Mouse (Mus musculus) brain, adult 2 months (tissue): ENCODE results near the gene Foxj1.
"Not testable (repeated sequence)": the region's sequence is repeated elsewhere in the genome, so short reads cannot be mapped to it uniquely, and the experiment has no call there.

Source experiments
- DNase-seq: peaks from one replicate; pipeline ENCODE4 v3.0.0; 2011; ENCODE audit warnings: low read depth, low spot score

Gene Foxj1

DNA sequence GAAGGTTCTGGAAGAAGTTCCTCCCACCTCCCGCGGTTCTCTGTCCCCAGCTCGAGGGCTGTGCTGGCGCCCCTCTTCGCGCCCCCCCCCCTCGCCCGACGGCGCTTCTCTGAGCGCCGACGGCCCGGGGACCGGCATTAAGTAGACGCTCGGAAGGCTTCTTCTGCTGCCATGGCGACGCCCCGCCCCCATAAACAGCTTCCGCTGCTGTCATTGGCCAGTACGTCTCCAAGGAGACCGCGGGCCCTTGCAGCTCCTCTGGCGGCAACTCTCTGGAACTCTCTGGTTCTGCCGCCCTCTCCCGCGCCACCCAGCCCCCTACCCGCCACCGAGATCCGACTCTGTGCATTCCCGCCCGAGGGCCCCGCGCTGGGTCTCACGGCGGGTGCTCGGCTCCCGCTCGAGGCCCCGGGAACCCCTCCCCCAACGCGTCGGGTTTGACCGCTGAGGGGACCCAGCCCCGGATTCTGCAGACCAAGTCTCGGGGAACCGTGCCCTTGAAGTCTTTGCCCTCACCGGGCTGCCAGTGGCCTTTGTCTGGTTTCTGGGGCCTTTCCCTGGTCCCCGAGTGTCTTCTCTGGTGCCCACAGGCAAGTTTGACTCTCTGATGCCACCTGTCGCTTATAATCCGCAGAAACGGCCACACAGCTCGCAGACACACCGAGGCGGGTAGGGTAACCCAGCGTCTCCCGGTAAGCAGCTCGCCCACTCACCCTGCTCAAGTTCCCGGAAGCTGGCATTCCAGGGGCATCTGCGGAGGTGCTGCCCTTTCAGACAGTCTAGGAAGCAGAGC lies at the start of gene Foxj1:
TSS of gene Foxj1 (minus strand) at position 156 of the 793 bp plus-strand sequence.
- peak; percentile 95 for DNase-seq

DNA sequence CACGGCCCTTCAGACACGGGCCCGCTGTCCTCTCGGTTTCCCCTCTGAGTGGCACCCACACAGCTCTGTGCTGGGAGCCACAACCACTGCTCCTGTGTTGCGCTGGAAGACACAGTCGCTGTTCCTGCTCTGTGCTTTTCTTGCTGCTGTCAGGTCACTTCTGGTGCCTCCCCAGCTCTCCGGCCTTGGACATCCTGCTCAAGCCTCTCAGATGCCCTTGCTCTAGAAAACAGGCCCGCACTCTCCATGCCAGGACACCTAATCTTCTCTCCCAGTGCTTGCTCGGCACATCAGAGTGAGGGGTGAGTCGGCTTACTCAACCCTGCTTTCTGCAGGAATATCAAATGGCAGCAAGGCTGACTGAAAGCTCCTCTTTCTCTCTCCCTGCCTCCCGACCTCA lies 49.0 kb upstream of the Foxj1 start:
- DNase-seq = no peak

DNA sequence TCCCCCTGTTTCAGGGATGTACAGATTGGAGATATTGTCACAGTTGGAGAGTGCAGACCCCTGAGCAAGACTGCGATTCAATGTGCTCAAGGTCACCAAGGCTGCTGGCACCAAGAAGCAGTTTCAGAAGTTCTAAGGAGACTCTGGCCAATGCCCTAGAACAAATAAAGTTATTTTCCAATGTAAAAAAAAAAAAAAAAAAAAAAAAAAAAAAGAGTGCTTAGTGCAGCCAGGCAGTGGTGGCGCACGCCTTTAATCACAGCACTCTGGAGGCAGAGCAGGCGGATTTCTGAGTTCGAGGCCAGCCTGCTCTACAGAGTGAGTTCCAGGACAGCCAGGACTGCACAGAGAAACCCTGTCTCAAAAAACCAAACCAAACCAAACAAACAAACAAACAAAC lies 47.9 kb upstream of the Foxj1 start:
- not testable (repeated sequence) for DNase-seq

DNA sequence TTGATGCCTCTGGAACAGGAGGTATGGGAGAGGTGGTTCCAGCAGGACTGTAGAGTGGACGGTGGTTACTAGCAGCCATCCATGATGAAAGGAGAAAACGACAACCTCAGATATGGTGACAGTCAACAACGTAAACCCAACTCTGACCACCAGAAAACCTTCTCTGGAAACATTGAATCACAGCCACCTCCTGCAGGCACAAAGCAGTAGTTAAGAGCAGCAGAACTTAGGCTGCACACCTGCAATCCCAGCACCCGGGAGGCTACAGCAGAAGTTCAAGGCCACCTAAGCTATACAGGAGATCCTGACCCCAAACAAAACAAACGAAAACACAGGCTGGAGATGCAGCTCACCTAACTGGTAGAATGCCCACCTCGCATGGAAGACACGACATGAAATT lies 45.6 kb upstream of the Foxj1 start:
- DNase-seq = no peak

DNA sequence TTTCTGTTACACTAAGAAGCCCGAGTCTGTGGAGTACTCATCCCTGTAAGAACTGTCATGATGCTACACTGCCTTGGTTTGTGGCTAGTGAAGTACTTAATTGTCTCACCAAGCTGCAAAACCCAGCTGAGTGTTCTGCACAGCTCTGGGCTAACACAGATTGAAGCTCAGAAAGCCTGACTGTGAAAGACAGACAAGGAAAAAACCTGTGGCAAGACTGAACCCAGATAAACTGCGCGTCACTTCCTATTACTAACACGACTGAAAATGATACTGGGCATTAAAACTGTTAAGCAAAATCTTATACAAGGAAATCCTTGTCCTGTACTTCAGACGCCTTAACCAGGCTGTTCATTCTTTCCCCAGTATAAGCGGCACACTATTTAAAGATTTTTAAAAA lies 44.3 kb upstream of the Foxj1 start:
- no peak for DNase-seq

DNA sequence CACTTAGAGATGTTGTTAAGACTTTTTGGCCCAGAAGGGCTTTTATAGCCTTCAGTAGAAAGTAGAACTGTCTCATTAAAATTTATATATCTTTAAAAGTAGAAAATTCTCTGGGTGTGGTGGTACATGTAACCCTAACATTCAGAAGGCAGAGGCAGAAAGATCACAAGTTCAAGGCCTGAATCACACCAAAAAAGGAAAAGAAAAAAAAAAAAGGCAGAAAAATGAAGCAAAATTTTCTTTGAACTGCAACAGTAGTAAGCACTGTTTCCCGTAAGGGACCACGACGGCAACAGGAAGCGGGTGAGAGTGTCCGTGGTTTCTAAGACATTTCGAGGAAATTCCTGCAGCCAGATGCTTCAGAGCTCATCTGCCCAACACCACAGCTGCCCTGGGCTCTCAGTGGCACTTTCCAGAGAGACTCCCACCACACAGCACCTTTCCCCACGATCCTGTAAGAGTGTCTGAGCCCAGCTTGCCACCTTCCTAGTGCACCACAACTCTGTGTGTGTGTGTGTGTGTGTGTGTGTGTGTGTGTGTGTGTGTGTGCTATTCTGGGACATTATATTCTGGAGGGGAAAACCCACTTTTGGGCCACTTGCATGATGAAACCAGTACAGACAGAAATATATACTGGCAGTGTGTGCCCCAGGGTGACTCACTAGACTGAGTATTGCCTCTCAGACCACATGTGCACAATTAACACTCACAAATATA lies 41.9 kb upstream of the Foxj1 start:
- no peak for DNase-seq

DNA sequence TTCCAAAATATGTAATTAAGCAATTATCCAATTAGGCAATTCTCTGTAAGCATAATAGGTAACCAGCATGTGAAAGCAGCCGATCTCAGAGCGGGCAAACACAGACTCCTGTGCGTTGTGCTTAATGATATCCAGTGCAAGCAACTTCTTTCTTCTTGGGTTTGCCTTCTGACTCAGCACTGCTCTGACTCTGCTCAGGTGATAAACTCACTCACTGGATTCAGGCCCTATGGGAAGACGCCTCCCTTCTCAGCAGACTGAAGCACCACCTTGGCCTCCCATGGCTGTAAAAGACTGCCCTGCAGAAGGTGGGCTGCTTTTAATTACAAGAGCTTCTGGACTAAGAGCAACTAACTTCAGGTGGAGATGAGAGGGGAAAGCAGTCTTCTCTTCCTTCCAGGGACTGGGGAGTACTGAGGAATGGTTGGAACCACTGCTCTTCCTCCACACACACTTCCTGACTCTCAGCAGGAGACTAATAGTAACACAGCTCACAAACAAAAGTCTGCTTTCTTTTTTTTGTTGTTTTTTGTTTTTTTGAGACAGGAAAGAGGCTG lies 36.8 kb upstream of the Foxj1 start:
- peak; percentile 30 for DNase-seq

DNA sequence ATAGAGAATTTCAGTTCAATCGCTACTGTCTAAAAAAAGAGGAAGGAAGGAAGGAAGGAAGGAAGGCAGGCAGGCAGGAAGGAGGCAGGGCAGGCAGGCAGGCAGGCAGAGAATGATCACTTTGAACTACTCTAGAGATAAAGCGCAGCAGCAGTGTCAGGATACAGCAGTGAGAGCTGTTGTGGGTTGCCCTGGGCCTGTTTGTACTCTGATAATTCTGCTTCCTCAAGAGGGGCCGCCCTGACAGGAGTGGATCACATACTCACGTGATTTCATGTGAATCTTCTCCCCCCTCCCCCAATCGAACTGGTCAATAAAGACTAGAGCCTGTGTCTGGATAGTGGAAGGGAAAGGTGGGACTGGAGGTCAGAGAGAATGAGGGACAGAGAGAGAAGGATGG lies 34.4 kb upstream of the Foxj1 start:
- no peak for DNase-seq

DNA sequence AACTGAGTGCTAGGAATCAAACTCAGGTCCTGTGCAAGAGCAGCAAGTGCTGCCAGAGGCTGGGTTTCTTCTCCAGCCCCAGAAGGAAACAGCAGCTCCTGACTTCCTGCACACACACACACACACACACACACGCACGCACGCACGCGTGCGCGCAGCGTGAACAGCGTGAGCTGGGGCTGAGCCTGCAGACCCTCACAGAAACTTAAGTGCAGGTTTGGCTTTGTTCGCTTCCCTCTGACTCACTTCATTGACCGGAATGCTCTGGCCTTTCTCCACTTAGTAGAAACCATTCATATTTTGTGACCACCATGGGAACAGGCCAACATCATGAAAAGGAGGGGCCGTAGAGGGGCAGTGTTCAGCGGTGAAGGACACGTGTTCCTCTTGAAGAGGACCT lies 33.9 kb upstream of the Foxj1 start:
- DNase-seq = no peak

DNA sequence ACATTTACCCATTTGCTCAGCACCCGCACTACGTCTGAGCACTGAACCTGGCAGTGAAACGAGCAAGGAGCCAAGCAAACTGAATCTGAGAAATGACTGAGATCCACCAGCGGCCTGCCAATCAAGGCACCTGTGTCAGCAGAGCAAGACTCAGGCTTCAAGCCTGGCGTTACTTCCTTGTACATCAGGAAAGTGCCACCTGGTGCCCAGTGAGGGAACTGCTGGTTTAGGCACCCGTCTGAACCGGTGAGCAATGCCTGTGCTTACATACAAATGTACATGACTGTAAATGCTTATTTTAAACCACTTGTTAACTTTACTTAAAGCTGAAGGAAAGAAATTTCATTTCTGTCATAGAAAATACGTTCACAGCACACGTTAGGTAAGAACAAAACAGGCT lies 32.9 kb upstream of the Foxj1 start:
- DNase-seq = peak; percentile 93

DNA sequence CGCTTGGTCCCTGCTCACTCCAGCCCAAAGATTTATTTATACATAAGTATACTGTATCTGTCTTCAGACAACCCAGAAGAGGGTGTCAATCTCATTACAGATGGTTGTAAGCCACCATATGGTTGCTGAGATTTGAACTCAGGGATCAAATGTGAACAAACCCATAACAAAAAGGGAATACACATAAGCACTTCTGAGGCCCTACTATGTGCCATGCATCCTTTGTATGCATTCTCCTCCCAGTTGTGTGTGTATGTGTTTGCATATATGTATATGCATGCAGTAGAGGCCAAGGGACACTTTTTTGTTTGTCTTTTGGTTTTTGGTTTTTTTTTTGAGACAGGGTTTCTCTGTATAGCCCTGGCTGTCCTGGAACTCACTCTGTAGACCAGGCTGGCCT lies 31.4 kb upstream of the Foxj1 start:
- DNase-seq = no peak

DNA sequence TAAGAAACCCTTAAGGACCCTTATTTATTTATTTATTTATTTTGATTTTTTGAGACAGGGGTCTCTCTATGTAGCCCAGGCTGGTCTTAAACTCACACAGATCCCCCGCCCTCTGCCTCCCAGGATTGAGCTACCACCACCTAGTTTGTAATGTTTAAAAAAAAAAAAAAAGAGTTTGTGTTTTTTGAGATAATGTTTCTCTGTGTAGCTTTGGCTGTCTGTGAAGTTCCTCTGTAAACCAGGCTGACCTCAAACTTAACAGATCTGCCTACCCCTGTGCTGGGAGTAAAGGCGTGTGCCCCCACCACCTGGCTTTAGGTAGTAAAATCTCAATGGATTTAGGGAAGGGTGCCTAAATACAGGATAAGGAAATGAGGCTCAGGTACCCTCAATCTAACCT lies 30.9 kb upstream of the Foxj1 start:
- no peak for DNase-seq

DNA sequence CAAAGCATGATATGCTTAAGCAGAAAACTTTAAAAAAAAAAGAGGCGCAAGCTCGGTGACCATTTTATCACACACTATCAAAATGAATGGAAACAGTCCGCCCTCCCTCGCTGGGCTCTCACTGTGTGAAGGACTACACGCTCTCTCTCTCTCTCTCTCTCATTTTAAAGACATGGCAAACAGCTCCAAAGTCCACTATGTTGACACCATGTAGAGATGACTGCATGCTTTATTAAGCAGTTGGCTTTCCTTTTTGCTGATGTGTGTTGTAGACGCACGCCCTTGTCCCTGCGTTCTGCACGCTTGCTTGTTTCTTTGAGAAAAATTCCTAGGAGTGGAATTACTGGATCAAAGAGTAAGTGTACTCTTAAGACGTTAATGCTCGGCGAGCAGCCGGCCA lies 30.2 kb upstream of the Foxj1 start:
- no peak for DNase-seq

DNA sequence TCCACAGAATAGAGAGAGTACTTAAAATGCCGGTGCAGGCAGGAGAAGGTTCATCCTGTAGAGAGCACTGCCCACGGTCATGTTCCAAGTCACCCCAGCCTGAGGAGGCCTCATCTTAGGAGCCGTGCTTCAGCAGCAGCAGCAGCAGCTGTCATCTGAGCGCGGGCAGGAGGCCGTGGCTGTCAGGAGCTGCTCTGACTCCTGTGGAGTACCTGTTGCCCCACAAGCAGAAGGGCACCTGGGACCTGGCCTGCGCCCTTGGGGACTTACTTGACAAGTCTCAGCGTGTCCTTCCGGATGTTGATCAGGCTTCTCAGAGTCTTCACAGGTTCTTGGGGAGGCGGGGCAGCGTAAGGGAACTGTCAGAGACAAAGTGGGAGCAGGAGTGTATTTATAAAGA lies 26.8 kb upstream of the Foxj1 start:
- DNase-seq = no peak

DNA sequence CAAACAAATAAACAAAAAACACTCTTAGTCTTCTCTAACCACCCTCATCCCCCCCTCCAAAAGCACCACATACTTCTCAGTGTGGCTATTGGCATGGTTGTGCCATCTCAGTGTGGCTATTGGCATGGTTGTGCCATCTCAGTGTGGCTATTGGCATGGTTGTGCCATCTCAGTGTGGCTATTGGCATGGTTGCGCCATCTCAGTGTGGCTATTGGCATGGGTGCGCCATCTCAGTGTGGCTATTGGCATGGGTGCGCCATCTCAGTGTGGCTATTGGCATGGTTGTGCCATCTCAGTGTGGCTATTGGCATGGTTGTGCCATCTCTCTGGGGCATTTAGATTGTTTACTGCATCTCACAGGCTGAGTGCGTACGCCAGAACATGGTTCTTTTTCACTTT lies 25.7 kb upstream of the Foxj1 start:
- peak; percentile 22 for DNase-seq

DNA sequence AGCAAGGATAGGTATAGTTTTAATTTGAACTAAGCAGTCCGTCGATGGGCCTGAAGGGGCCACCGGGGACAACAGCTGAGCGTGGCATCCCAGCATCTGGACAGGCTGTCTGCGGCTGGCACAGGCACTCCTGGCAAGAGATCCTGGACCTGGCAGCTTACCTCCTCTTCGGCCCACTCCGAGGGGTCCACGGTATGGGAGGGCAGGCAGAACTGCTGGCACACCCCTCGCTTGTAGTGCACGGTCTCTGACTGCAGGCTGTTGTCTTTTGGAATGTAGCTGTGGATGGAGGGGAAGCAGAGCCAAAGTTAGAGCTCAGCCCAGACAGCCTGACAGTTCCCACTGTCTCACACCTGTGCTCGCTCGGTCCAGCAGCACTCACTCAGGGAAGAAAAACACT lies 24.5 kb upstream of the Foxj1 start:
- no peak for DNase-seq

DNA sequence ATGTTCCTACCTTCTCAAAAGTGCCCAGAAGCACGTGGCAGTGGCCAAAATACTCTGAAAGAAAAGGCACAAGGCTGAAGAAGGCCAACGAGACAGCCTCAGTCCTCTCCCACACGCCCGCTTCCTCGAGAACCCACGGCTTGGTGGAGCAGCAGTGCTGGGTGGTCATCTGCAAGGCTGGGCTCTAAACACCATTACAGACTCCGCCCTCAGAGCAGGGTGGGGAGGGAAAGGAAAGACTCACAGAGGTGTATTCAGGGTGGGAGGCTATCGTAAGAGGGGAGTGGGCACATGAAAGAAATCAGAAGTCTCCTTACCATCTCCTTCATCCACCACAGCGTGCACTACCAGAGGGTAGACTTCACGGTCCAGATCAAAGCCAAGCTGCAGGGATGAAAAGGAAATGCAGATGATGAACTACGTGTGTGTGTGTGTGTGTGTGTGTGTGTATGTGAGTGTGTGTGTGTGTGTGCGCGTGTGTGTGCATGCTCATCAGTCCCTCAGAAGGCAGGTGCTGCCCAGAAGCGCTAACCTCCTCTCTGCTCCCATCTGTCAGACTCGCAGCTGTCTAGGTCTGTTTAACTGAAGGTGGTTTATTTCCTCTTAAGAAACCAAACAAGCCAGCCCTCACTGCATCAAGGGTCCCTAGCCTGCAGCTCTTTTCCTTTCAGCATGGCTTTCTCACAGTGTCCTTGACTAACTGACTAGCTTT lies 23.9 kb upstream of the Foxj1 start:
- no peak for DNase-seq

DNA sequence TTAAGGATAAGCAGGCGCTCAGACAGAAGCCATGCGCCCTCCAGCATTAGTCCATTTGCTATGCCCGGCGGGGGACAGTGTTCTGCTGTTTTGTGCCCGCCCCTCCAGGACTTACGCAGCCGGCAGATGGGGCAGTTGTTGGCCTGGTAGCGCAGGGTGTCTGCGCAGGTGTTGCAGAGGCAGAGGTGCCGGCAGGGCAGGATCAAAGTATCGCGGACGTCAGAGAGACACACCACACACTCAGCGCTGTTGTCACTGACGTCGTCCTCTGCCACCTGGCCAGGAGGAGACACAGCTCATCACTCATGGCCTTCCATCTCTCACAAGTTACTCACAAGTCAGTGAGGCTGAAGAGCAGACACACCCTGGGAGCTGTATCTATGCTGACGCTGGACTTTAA lies 19.3 kb upstream of the Foxj1 start:
- no peak for DNase-seq

DNA sequence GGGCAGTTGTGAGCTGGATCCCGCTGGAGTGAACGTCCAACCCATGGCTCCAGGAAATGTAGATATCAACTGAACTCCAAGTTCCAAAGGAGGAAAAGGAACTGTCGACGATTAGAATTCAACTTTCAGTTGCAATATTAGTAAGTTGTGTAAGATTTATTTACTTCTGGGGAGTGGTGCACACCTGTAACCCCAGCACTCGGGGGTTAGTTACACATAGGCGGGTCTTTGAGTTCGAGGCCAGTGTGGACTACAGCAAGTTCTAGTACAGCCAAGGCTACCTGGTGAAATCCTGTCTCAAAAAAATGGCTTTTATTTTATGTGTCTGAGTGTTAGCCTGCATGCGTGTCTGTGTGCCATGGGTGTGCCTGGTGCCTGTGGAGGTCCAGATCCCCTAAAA lies 18.3 kb upstream of the Foxj1 start:
- DNase-seq = no peak

DNA sequence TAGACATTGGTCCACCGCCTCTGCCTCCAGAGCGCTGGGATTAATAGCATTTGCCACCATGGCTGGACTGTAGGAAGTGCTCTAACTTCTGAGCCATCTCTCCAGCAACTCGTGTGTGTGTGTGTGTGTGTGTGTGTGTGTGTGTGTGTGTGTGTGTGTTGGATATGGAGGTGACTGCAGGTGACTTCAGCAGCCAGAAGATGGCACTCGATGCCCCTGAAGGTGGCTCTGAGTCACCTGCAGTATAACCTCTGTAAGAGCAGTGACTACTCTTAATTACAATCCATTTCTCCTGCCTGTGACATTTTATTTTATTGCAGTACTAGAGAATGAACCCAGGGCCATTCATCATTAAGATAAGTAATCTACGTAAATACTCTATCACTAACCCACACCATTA lies 16.1 kb upstream of the Foxj1 start:
- DNase-seq = no peak

DNA sequence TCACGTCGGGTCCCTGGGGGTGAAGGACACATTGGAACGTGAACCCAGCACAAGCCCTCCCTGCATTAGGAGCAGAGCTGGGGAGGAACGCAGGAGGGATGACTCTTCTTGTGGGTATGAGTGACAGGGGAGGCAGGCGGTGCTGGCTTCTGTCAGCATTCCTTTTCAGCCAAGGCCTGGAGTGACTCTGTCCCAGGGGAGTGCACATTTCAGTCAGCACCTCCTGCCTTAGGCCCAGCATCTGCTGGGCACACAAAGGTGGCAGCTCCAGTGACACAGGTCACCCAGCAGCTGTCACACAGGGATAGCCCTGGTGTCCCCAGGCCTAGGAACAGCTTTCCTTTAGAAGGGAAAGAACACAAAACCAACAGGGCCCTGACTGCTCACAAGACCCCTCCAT lies 12.8 kb upstream of the Foxj1 start:
- no peak for DNase-seq

DNA sequence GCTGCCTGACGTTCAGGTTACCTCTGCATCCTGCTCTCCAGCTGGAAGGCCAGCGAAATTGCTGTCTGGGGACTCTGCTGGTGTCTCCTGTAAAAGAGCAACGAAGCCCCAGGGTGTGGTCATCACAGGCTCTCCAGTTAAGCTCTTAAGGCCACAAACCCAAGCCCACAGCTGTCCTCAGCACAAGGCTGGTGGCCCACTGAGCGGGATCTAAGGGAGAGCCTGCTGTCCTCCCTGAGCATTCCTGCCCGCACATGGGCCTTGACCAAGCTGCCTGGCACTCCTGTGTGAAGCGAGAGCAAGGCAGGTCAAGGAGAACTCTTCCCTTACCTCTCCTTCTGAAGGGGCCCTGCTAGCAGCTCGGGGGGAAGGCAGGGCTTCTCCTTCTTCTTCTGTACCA lies 11.8 kb upstream of the Foxj1 start:
- no peak for DNase-seq
